Mouse (Mus musculus): ENCODE measurements around the gene Lcn8. TPM values are rescaled to one million over a fixed set of nuclear protein-coding genes. Genes with fewer than 3 reads are reported as not detected.

The Lcn8 gene
- not detected for polyA plus RNA-seq (2014; fragmentation: Illumina TruSeq; extraction: RNeasy Lipid Tissue Mini Kit (QIAGEN cat#74804))

DNA sequence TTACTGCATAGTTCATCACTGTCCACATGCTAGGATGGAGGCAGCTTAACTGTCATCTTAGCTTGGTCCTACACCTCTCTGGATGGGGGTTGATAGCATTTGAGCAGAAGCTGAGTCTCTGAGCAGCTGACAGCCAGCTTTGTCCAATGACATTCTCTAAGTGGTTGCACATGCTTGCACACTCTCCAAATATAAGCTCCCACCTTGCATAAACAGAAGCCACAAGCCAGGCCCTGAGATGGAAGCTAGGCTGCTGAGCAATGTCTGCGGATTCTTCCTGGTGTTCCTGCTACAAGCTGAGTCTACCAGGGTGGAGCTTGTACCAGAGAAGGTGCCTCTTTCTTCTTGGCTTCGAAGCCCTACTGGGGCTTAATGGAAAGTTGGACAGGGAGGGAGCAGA is at the start of gene Lcn8:
Gene Lcn8 (plus strand): TSS at position 219 of the 400 bp plus-strand sequence.

DNA sequence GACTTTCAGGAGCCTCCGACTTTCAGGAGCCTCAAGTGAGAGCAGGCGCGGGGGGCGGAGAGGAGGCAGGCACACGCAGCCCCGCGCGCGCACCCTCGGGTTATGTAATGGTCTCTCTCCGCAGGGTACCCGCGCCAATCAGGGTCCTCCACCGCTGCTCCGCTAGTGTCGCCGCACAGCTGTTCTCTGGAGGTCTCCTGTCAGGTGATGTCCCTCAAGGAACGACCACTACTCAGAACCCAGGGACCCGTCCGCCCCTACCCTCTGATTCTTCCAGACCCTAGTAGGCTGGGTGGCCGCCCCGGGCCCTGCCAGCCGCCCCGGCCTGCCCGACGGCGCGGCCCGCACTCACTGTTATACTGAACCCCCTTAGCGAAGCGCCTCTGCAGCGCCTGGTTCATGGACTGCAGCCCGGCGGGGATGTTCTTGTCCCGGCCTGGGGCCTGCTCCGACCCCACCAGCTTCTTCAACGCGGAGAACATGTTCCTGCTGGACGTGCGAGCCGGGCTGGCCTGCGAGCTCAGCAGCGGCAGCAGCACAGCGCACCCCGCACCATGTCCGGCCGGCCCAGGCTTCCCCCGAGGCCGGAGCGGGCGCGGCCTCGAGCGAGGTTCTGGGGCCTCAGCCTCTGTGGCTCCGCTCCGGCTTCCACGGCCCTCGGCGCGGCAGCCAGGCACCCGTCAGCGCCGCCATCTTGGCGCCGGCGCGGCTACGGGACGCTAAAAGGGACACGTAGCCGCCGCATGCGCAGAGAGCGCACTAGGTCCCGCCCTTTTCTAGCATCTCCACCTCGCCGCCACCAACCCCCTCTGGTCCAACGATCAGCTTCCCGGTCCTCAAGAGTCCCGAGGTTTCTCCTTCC is 44.9 kb upstream of the Lcn8 start, which contains the start of gene Rabl6:
Gene Rabl6 (minus strand): TSS at position 761 of the 862 bp plus-strand sequence.

DNA sequence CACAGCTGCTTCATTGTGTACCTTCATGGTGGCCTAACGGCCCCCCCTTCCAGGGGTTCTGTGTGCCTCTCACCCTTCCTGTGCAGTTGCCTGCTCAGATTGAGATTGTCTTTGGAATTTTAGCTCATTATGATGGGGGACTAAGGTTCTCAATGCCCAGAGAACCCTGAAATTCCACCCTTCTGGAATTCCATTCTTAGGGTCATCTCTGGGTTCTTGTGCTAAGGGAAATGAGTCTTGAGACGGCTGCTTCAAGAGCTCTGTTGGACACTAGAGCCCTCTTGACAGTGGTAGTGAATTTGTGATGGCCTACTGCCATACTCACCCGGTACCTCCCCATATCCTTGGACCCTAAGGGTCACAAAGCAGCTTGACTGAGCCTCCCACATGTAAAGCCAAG is 35.3 kb upstream of the Lcn8 start, which contains the start of gene Ccdc183:
Gene Ccdc183 (minus strand): TSS at position 101 of the 400 bp plus-strand sequence.

DNA sequence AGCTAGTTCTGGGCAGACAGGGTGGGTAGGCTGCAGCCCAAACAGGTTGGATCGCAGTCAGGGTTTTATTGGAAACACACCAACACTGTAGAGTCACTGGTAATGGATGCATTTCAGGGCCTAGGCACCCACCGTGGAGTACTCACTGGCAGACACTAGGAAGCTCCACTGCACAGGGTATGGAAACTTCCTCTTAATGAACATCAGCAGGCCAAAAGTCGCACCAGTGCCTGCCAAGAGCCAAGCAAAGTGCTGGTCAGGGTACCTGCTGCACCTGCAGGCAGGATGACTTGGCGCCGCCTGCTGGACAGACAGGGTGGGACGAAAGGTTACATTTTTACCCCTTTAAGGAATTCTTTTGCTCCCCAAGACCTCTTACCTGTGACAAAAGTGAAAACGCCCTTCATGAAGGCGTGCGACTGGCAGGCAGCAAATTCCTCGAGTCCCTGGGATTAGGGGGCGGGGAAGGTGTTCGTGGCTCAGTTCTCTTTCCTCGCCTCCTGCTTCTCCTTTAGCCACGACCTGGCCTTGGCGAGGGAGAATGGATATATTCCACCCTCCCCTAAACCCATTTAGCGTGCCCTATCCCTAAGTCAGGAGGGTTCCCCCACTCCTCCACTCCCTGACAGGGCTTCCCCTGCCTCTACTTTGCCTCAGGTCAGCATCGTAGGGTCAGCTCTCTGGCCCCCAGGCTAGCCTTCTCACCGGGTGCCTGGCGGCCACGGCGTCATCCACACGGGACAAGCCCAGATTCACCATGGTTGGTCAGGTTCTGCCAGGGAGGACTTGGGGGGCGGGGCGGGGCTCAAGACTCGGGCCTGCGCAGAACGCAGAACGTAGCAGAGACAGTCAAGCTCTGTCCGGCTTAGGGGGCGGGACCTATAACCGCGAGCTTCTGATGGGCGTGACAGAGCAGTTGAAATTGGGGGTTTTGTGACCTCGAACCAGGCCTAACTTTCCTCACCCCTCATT is 31.4 kb upstream of the Lcn8 start, which contains the start of gene Tmem141:
Gene Tmem141 (minus strand): TSS at position 777 of the 972 bp plus-strand sequence.

DNA sequence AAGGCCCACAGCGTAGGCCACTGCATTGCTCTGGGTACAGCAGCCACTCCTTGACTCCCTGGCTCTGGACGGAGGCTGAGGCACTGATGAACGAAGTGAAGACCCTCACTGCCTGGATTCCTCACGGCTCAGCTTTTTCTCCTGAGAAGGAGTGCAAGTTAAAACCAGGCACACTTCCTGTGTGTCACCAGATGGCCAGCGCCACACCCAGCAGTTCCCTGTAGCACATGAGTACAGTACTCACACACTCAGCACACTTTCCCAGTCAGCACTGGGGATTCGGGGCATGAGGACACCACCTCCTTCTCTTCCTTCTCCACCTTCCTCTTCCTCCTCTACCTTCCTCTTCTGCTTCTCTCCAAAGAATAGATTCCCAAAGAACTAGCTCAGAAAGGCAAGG is 25.1 kb upstream of the Lcn8 start, which contains the start of gene Fcna:
Gene Fcna (minus strand): TSS at position 220 of the 400 bp plus-strand sequence.

DNA sequence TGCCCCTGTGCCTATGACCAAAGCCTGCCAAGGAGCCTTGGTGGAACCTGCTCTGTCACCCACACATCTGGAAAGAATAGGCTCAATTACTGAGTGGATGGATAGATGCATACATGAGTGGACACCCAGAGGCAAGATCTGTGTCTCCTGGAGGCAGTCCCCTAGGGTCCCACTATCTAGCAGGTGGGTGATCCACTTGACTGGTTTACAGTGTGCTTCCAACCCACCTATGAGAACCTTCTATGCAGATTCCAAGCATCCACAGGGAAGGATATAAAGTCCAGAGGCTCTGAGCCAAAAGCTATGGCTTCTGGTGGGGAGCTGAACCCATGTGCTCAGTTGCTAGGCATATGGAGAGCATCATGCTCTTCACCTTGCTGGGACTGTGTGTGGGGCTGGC is 4.7 kb downstream of the Lcn8 start, which contains the start of gene Lcn5:
Gene Lcn5 (plus strand): TSS at position 301 of the 400 bp plus-strand sequence.

DNA sequence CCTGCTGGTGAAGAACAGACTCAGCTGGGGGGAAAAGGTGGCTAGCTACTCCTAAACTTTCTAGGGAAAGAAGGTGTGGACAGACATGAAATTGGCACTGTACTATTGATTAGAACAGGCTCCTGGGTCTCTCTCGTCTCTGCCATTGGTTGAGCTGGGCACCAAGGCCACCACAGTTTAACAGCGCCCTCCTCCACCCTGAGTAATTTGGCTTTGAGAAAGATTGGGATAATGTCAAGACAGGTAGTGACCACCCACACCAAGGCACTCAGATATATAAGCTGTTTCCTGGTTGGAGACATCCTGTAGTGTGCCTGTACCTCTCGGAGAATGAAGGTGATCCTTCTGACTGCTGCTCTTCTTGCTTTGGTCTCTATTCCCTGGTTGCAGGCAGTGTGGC is 23.6 kb downstream of the Lcn8 start, which contains the start of gene Lcn6:
Gene Lcn6 (plus strand): TSS at position 301 of the 400 bp plus-strand sequence.

DNA sequence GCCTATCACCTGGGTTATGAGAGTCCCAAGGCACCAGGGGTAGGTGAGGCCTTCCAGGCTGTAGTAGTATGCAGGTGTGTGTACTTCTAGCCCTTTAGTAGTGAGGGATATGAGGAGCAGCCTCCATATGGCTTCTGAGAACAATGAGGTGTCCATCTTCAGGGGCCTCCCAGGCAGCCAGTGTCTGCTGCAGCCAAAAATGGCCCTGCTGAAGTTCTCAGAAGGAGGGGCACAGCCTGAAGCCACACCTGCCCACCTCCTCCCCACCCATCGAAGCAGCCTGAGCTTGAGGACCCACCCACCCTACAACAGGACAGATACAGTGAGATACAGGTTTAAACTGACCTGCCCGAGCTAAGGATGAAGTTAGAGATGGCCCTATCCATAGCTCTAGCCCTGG is 29.5 kb downstream of the Lcn8 start, which contains the start of gene Lcn10:
Gene Lcn10 (plus strand): TSS at position 301 of the 400 bp plus-strand sequence.

DNA sequence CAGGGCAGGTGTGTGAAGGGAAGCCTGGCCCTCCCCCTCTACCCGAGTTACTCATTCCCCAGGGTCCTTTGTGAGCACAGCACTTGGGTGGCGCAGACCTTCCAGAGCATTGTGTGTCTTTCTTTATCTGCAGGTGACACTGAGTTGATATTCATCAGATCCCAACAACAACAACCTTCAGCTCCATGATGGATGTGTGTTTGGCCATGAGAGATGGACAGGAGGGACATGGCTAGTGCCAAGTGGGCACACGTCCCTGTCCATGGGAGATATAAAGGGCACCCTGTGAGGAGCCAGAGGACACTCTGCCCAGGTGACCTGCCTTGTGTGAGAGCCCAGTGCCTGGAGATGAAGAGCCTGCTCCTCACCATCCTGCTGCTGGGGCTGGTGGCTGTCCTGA is 46.8 kb downstream of the Lcn8 start, which contains the start of gene Obp2a:
Gene Obp2a (plus strand): TSS at position 301 of the 400 bp plus-strand sequence.

Other genes with a start within 250 kb of the Lcn8 start
- not detected for gene Fut7, start 229.9 kb upstream of the Lcn8 start, polyA plus RNA-seq (2014; fragmentation: Illumina TruSeq; extraction: RNeasy Lipid Tissue Mini Kit (QIAGEN cat#74804))
- 0.77 TPM for gene Abca2, start 224.4 kb upstream of the Lcn8 start, polyA plus RNA-seq (2014; fragmentation: Illumina TruSeq; extraction: RNeasy Lipid Tissue Mini Kit (QIAGEN cat#74804))
- gene Clic3, start 196.3 kb upstream of the Lcn8 start, polyA plus RNA-seq (2014; fragmentation: Illumina TruSeq; extraction: RNeasy Lipid Tissue Mini Kit (QIAGEN cat#74804)), result not detected
- gene Paxx, start 192.0 kb upstream of the Lcn8 start, polyA plus RNA-seq (2014; fragmentation: Illumina TruSeq; extraction: RNeasy Lipid Tissue Mini Kit (QIAGEN cat#74804)), result 2.4 TPM
- not detected for gene Ptgds, start 183.1 kb upstream of the Lcn8 start, polyA plus RNA-seq (2014; fragmentation: Illumina TruSeq; extraction: RNeasy Lipid Tissue Mini Kit (QIAGEN cat#74804))
- not detected for gene Lcn12, start 159.2 kb upstream of the Lcn8 start, polyA plus RNA-seq (2014; fragmentation: Illumina TruSeq; extraction: RNeasy Lipid Tissue Mini Kit (QIAGEN cat#74804))
- 0.37 TPM for gene Fbxw5, start 152.4 kb upstream of the Lcn8 start, polyA plus RNA-seq (2014; fragmentation: Illumina TruSeq; extraction: RNeasy Lipid Tissue Mini Kit (QIAGEN cat#74804))
- not detected for gene C8g, start 151.4 kb upstream of the Lcn8 start, polyA plus RNA-seq (2014; fragmentation: Illumina TruSeq; extraction: RNeasy Lipid Tissue Mini Kit (QIAGEN cat#74804))
- gene Traf2, start 106.2 kb upstream of the Lcn8 start, polyA plus RNA-seq (2014; fragmentation: Illumina TruSeq; extraction: RNeasy Lipid Tissue Mini Kit (QIAGEN cat#74804)), result 0.66 TPM
- gene Edf1, start 95.3 kb upstream of the Lcn8 start, polyA plus RNA-seq (2014; fragmentation: Illumina TruSeq; extraction: RNeasy Lipid Tissue Mini Kit (QIAGEN cat#74804)), result 2.4 TPM
- gene Mamdc4, start 78.3 kb upstream of the Lcn8 start, polyA plus RNA-seq (2014; fragmentation: Illumina TruSeq; extraction: RNeasy Lipid Tissue Mini Kit (QIAGEN cat#74804)), result not detected
- gene Phpt1, start 77.9 kb upstream of the Lcn8 start, polyA plus RNA-seq (2014; fragmentation: Illumina TruSeq; extraction: RNeasy Lipid Tissue Mini Kit (QIAGEN cat#74804)), result 1.1 TPM
- gene Ajm1, start 71.4 kb upstream of the Lcn8 start, polyA plus RNA-seq (2014; fragmentation: Illumina TruSeq; extraction: RNeasy Lipid Tissue Mini Kit (QIAGEN cat#74804)), result not detected
- 65.4 TPM for gene Rabl6, start 44.6 kb upstream of the Lcn8 start, polyA plus RNA-seq (2014; fragmentation: Illumina TruSeq; extraction: RNeasy Lipid Tissue Mini Kit (QIAGEN cat#74804))
- gene Ccdc183, start 35.4 kb upstream of the Lcn8 start, polyA plus RNA-seq (2014; fragmentation: Illumina TruSeq; extraction: RNeasy Lipid Tissue Mini Kit (QIAGEN cat#74804)), result not detected
- 1.2 TPM for gene Tmem141, start 31.1 kb upstream of the Lcn8 start, polyA plus RNA-seq (2014; fragmentation: Illumina TruSeq; extraction: RNeasy Lipid Tissue Mini Kit (QIAGEN cat#74804))
- 0.66 TPM for gene Fcna, start 25.1 kb upstream of the Lcn8 start, polyA plus RNA-seq (2014; fragmentation: Illumina TruSeq; extraction: RNeasy Lipid Tissue Mini Kit (QIAGEN cat#74804))
- gene Lcn5, start 4.8 kb downstream of the Lcn8 start, polyA plus RNA-seq (2014; fragmentation: Illumina TruSeq; extraction: RNeasy Lipid Tissue Mini Kit (QIAGEN cat#74804)), result not detected
- not detected for gene Lcn6, start 23.7 kb downstream of the Lcn8 start, polyA plus RNA-seq (2014; fragmentation: Illumina TruSeq; extraction: RNeasy Lipid Tissue Mini Kit (QIAGEN cat#74804))
- not detected for gene Lcn10, start 29.6 kb downstream of the Lcn8 start, polyA plus RNA-seq (2014; fragmentation: Illumina TruSeq; extraction: RNeasy Lipid Tissue Mini Kit (QIAGEN cat#74804))
- not detected for gene Obp2a, start 46.9 kb downstream of the Lcn8 start, polyA plus RNA-seq (2014; fragmentation: Illumina TruSeq; extraction: RNeasy Lipid Tissue Mini Kit (QIAGEN cat#74804))
- gene Bmyc, start 53.6 kb downstream of the Lcn8 start, polyA plus RNA-seq (2014; fragmentation: Illumina TruSeq; extraction: RNeasy Lipid Tissue Mini Kit (QIAGEN cat#74804)), result 17.9 TPM
- gene Obp2b, start 83.9 kb downstream of the Lcn8 start, polyA plus RNA-seq (2014; fragmentation: Illumina TruSeq; extraction: RNeasy Lipid Tissue Mini Kit (QIAGEN cat#74804)), result not detected
- not detected for gene Lcn3, start 112.4 kb downstream of the Lcn8 start, polyA plus RNA-seq (2014; fragmentation: Illumina TruSeq; extraction: RNeasy Lipid Tissue Mini Kit (QIAGEN cat#74804))
- gene Lcn11, start 123.9 kb downstream of the Lcn8 start, polyA plus RNA-seq (2014; fragmentation: Illumina TruSeq; extraction: RNeasy Lipid Tissue Mini Kit (QIAGEN cat#74804)), result not detected
- gene Gm13539, start 129.1 kb downstream of the Lcn8 start, polyA plus RNA-seq (2014; fragmentation: Illumina TruSeq; extraction: RNeasy Lipid Tissue Mini Kit (QIAGEN cat#74804)), result not detected
- not detected for gene Glt6d1, start 162.7 kb downstream of the Lcn8 start, polyA plus RNA-seq (2014; fragmentation: Illumina TruSeq; extraction: RNeasy Lipid Tissue Mini Kit (QIAGEN cat#74804))
- gene Lcn9, start 170.0 kb downstream of the Lcn8 start, polyA plus RNA-seq (2014; fragmentation: Illumina TruSeq; extraction: RNeasy Lipid Tissue Mini Kit (QIAGEN cat#74804)), result not detected
- gene Sohlh1, start 194.1 kb downstream of the Lcn8 start, polyA plus RNA-seq (2014; fragmentation: Illumina TruSeq; extraction: RNeasy Lipid Tissue Mini Kit (QIAGEN cat#74804)), result not detected
- 0.60 TPM for gene Kcnt1, start 210.6 kb downstream of the Lcn8 start, polyA plus RNA-seq (2014; fragmentation: Illumina TruSeq; extraction: RNeasy Lipid Tissue Mini Kit (QIAGEN cat#74804))